Mouse (Mus musculus) bone marrow, adult 2 months (tissue): ENCODE measurements around the gene Nlrc4. TPM values are rescaled to one million over a fixed set of nuclear protein-coding genes. Genes with fewer than 3 reads are reported as not detected.

Source experiments
- H3K27ac ChIP-seq: fragments of 200-500 bp; 2 replicates; pipeline ENCODE4 v1.5.1; 2012; ENCODE audit warnings: low read depth, mild to moderate bottlenecking, control low read depth, inconsistent platforms, low read length; ENCODE audit not compliant: control insufficient read depth, poor library complexity, insufficient read depth
- H3K4me1 ChIP-seq: fragments of 200-500 bp; 2 replicates; pipeline ENCODE4 v1.6.1; 2011; ENCODE audit warnings: low read length; ENCODE audit not compliant: control insufficient read depth, insufficient read depth
- H3K4me3 ChIP-seq: fragments of 200-500 bp; replicated peaks from 2 replicates; pipeline ENCODE3; 2011; ENCODE audit warnings: mild to moderate bottlenecking, low read depth, low read length, control low read depth; ENCODE audit not compliant: control insufficient read depth
- CTCF ChIP-seq: fragments of 200-500 bp; IDR thresholded peaks from 2 replicates; pipeline ENCODE4 v1.5.1; 2011; ENCODE audit warnings: low read length, control low read depth; ENCODE audit not compliant: control insufficient read depth, insufficient read depth
- POLR2A ChIP-seq: fragments of 200-500 bp; IDR thresholded peaks from 2 replicates; pipeline ENCODE4 v1.6.1; 2011; ENCODE audit warnings: low read depth, mild to moderate bottlenecking, control low read depth, low read length, borderline replicate concordance; ENCODE audit not compliant: control insufficient read depth
- WGBS: fragments of 180-500 bp; shearing (Covaris S2); methylation state at CpG from one replicate; pipeline ENCODE4 v1.1.7; 2018; 5-methylcytosine and 5-hydroxymethylcytosine counted together
- polyA plus RNA-seq: library from polyadenylated mRNA; stranded (reverse); fragments of >200 nt; gene quantifications from 2 replicates; pipeline ENCODE4 v1.2.4, GENCODE M21; 2011; ENCODE audit warnings: low replicate concordance; ENCODE audit not compliant: missing spikeins, insufficient read depth, insufficient read length

Gene Nlrc4
- polyA plus RNA-seq, 1 experiment = 4.1 TPM

GRCm38 (mm10) chr17:74395383-74396065, 63.4 kb downstream of the Nlrc4 start, which contains the start of gene Slc30a6:
Gene Slc30a6 (plus strand): TSS chr17:74395608.
- under 1% methylated on average over 41 of the region's 41 CpGs for WGBS
- TF ChIP-seq POLR2A = peak; percentile 82
- no peak for TF ChIP-seq CTCF
- H3K4me3 ChIP-seq = peak within 1 kb of the TSS; percentile 78

DNA sequence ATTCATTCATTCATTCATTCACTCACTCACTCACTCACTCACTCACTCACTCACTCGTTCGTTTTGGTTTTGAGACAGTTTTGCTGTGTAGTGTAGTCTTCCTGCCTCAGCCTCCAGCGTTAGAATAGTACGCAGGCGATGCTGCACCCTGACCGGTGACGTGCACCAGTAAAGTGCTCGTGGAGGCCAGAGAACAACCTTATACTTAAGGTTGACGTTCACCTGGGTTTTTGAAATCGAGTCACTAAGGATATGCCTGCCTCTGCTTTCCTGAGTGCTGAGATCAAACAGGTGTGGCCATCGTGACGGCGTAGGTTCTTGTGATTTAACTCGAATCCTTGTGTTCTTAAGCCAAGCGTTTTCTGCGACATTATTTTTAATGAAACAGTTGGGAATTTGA, 64.1 kb downstream of the Nlrc4 start:
- no peak overlapping the region for H3K27ac ChIP-seq
- peak overlapping the region; percentile 78 for H3K4me3 ChIP-seq
- WGBS = 11% methylated on average over 16 of the region's 16 CpGs
- H3K4me1 ChIP-seq = peaks cover 1% of the 10 kb centered on the region; the same call in 1 of the 2 replicates
- TF ChIP-seq CTCF = no peak
- no peak for TF ChIP-seq POLR2A

More at GRCm38 (mm10) chr17:74395383-74396065, 63.4 kb downstream of the Nlrc4 start, which contains the start of gene Slc30a6:
- Histone ChIP-seq H3K4me1 (peaks cover 1% of the 10 kb centered on the region; the same call in 1 of the 2 replicates), H3K27ac (peak within 1 kb of the TSS; percentile 78)

DNA sequence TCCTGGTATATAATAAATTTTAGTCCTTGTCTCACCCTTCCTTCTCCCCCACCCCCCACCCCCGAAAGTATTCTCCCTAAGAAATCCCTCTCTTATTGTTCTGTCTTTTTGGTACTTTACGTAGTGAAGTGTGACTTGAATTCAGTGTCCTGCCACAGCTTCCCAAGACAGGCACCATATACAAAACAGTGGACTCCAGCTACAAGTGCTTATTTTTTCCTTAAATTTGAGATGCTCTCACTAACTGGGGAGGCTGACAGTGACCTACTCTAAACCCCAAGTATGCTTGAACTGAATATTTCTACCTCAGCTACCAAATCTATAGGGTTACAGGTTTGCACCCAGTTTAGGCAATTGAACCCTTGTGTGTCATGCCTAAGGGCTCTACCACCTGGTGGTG, 64.6 kb downstream of the Nlrc4 start:
- Histone ChIP-seq H3K4me3 (no peak overlapping the region), H3K4me1 (peaks cover 1% of the 10 kb centered on the region; the same call in 1 of the 2 replicates), H3K27ac (no peak overlapping the region)
- 80% methylated on average over 2 of the region's 2 CpGs for WGBS
- TF ChIP-seq POLR2A (no peak), CTCF (no peak)

DNA sequence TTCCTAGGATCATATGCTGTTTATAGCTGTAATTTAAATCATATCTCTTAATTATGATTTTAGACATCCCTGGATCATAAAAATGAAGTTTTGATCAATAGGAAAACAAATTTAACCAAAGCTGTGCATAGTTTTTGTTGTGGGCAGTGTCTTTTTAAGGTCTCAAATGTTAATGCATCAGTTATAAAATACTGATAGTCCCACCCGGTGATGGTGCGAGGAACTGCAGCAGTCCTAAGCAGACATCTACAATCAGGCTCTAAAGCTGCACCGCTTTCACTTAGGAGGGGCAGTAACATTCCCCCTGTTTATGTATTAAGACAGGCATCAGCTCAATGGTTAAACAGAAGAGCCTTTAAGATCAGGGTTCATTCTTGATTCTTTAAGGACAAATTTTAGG, 69.1 kb downstream of the Nlrc4 start:
- no peak overlapping the region for H3K27ac ChIP-seq
- peaks cover 1% of the 10 kb centered on the region; the same call in 1 of the 2 replicates for H3K4me1 ChIP-seq
- H3K4me3 ChIP-seq = no peak overlapping the region
- TF ChIP-seq CTCF (no peak), POLR2A (no peak)
- WGBS = 86% methylated on average over 3 of the region's 3 CpGs

DNA sequence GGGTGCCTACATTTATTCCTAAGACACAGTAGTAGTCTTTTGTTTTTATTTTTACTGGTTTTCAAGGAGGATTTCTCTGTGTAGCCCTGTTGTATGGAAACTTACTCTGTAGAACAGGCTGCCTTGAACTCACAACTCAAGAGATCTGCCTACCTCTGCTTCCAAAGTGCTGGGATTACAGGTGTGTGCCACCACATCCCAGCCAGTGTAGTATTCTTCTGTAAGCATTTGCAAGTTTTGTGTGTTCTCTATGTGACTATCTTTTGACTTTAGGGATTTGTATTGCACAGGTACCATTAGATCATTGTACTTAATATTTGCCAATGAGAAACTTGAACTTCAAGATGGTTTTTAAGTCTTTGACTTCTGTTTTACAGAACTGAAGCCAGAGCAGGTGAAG, 72.3 kb downstream of the Nlrc4 start:
- Histone ChIP-seq H3K4me3 (no peak overlapping the region), H3K4me1 (no peaks in the 10 kb centered on the region; the same call in 1 of the 2 replicates), H3K27ac (no peak overlapping the region)
- no peak for TF ChIP-seq CTCF
- TF ChIP-seq POLR2A = no peak

- WGBS = 73% methylated on average over 1 of the region's 1 CpGs
- no peak for TF ChIP-seq CTCF
- no peak for TF ChIP-seq POLR2A
- Histone ChIP-seq H3K4me3 (no peak overlapping the region), H3K27ac (no peak overlapping the region), H3K4me1 (no peaks in the 10 kb centered on the region)
Measured at GRCm38 (mm10) chr17:74376916-74377315, 82.0 kb downstream of the Nlrc4 start.

Other genes starting within 250 kb of the Nlrc4 start
- 65.0 and 101 TPM in 2 replicates for gene Memo1, start 163.6 kb downstream of the Nlrc4 start, polyA plus RNA-seq
- 78.1 and 83.6 TPM in 2 replicates for gene Dpy30, start 135.2 kb downstream of the Nlrc4 start, polyA plus RNA-seq
- gene Spast, start 120.2 kb downstream of the Nlrc4 start, polyA plus RNA-seq = 9.6 and 9.7 TPM in 2 replicates
- gene Slc30a6, start 63.5 kb downstream of the Nlrc4 start, polyA plus RNA-seq = 8.9 and 10.5 TPM in 2 replicates
- 36.2 and 37.1 TPM in 2 replicates for gene Yipf4, start 30.4 kb upstream of the Nlrc4 start, polyA plus RNA-seq
- gene Birc6, start 69.2 kb upstream of the Nlrc4 start, polyA plus RNA-seq = 25.1 and 35.7 TPM in 2 replicates